In genomic region chr1:190653081-190653480, GRCm38 (mm10) we compare ENCODE assay signal across 23 mouse cellular contexts.
DNase-seq lines count a peak whose midpoint lies in the region; ATAC-seq lines count a peak whose summit lies in the region.
"Had no signal": no experiment of that assay in that cellular context is flagged by ENCODE, and none has a peak within 500 bp of the region (broad histone marks: within the 10 kb centered on the region; RNA-seq: fewer than 3 reads in every experiment).

No protein-coding gene starts in this region.

- no peaks in the 10 kb centered on the region; the same call in none of the 2 replicates for H3K4me1 ChIP-seq in forebrain, embryonic 11.5 days (replicated peaks; ENCODE audit: control insufficient read depth, insufficient read depth, low read length)
- peaks cover 22% of the 10 kb centered on the region for H3K4me1 ChIP-seq in forebrain, embryonic 12.5 days
- H3K4me1 ChIP-seq: embryonic facial prominence, embryonic 12.5 days had no signal

- no peak overlapping the region for H3K27ac ChIP-seq in forebrain, embryonic 11.5 days (ENCODE audit: low read depth, low read length)
- no peak overlapping the region for H3K27ac ChIP-seq in forebrain, embryonic 12.5 days
- H3K27ac ChIP-seq: embryonic facial prominence, embryonic 10.5 days; embryonic facial prominence, embryonic 12.5 days had no signal

- H3K27me3 ChIP-seq in forebrain, embryonic 11.5 days (ENCODE audit: control insufficient read depth, insufficient read depth, low read length), result no peaks in the 10 kb centered on the region; the same call in 1 of the 2 replicates
- H3K27me3 ChIP-seq in forebrain, embryonic 12.5 days, result peaks cover 7% of the 10 kb centered on the region; the same call in 1 of the 2 replicates
- H3K27me3 ChIP-seq: embryonic facial prominence, embryonic 12.5 days had no signal

- H3K36me3 ChIP-seq in forebrain, embryonic 11.5 days (ENCODE audit: control insufficient read depth, insufficient read depth, low read length), result no peaks in the 10 kb centered on the region
- H3K36me3 ChIP-seq in forebrain, embryonic 12.5 days (replicated peaks), result no peaks in the 10 kb centered on the region
- H3K36me3 ChIP-seq: embryonic facial prominence, embryonic 10.5 days; embryonic facial prominence, embryonic 12.5 days; G1E had no signal

- H3K9me3 ChIP-seq in forebrain, embryonic 11.5 days (ENCODE audit: control insufficient read depth, low read length), result no peaks in the 10 kb centered on the region
- H3K9me3 ChIP-seq in forebrain, embryonic 12.5 days, result no peaks in the 10 kb centered on the region
- H3K9me3 ChIP-seq: embryonic facial prominence, embryonic 10.5 days; embryonic facial prominence, embryonic 12.5 days had no signal

- 0 out of 2 replicates have a peak, but pooled peaks have one; percentile 30 for ATAC-seq in forebrain, embryonic 11.5 days (replicated peaks; ENCODE audit: low FRiP score)
- ATAC-seq in forebrain, embryonic 12.5 days (ENCODE audit: low FRiP score), result no peak
- ATAC-seq: activated CD4-positive, CD25-positive, alpha-beta regulatory T cell, adult 4 months; CD4-positive, CD25-positive, alpha-beta regulatory T cell, adult 4 months; forebrain, postnatal 0 days; Patski had no signal

- intact Hi-C loops in heart, postnatal 10 days (cut with DNase I), result no loop called here

- H3K4me2 ChIP-seq in forebrain, embryonic 11.5 days (ENCODE audit: low read depth, low read length, severe bottlenecking), result no peak overlapping the region
- H3K4me2 ChIP-seq in forebrain, embryonic 12.5 days, result no peak overlapping the region
- H3K4me2 ChIP-seq: embryonic facial prominence, embryonic 12.5 days had no signal

- no peak overlapping the region for H3K9ac ChIP-seq in forebrain, embryonic 11.5 days (ENCODE audit: low read length)
- H3K9ac ChIP-seq in forebrain, embryonic 12.5 days, result no peak overlapping the region
- H3K9ac ChIP-seq: embryonic facial prominence, embryonic 12.5 days; forebrain, postnatal 0 days had no signal

- 87% methylated on average over 6 of the region's 6 CpGs for WGBS in forebrain, embryonic 11.5 days
- 78% methylated on average over 6 of the region's 6 CpGs for WGBS in forebrain, embryonic 12.5 days

- DNase-seq in forebrain, embryonic 11.5 days (ENCODE audit: low spot score), result no peak
- peak; percentile 64 for DNase-seq in heart, adult 11 months
- DNase-seq in heart, postnatal 10 days, result no peak
- DNase-seq in layer of hippocampus, postnatal 10 days (ENCODE audit: low spot score in 2 of 2), result peak; percentile 2 to 9
- DNase-seq in layer of hippocampus, adult 11-12 months (ENCODE audit: low spot score), result no peak
- peak; percentile 13 to 17 for DNase-seq in right cerebral cortex, postnatal 10 days (ENCODE audit: low spot score in 2 of 2)
- DNase-seq in right cerebral cortex, adult 2 months (ENCODE audit: low spot score in 2 of 2), result no peak
- DNase-seq: adrenal gland, adult 8-10 months; adrenal gland, postnatal 14 days; adrenal gland, postnatal 36 days; B cell, adult 2 months; cerebellum, adult 11-12 months; cerebellum, adult 2 months; cerebellum, adult 9-10 months; cerebellum, postnatal 10 days; forebrain, postnatal 0 days had no signal

- H3K4me3 ChIP-seq in forebrain, embryonic 11.5 days (ENCODE audit: low read depth, low read length), result no peak overlapping the region
- H3K4me3 ChIP-seq in forebrain, embryonic 12.5 days (replicated peaks), result no peak overlapping the region
- H3K4me3 ChIP-seq: embryonic facial prominence, embryonic 10.5 days; embryonic facial prominence, embryonic 12.5 days had no signal

Comparison
In these comparisons a context has a peak if more than half of its experiments do, and no peak if none do; other contexts are left out.
1. DNase-seq: peak in heart, adult 11 months (single experiment), layer of hippocampus, postnatal 10 days (2 of 2) and right cerebral cortex, postnatal 10 days (2 of 2); none in forebrain, embryonic 11.5 days (single experiment), heart, postnatal 10 days (0 of 2), layer of hippocampus, adult 11-12 months (single experiment) and right cerebral cortex, adult 2 months (0 of 2).